Mouse (Mus musculus) neural tube, embryonic 11.5 days (tissue): ENCODE measurements around the gene Olfr419. TPM values are rescaled to one million over a fixed set of nuclear protein-coding genes. Genes with fewer than 3 reads are reported as not detected.

Experiments used
- ATAC-seq: fragments of 200-750 bp; cut with Nextera tagmentation; 2 replicates; pipeline ENCODE4 v1.8.0; 2017; ENCODE audit warnings: moderate number of reproducible peaks, mild to moderate bottlenecking, moderate TSS enrichment, moderate library complexity; ENCODE audit not compliant: insufficient read depth, low FRiP score, low TSS enrichment
- DNase-seq: peaks from one replicate; pipeline ENCODE4 v3.0.0-alpha.2; 2015; ENCODE audit warnings: low spot score
- H3K27ac ChIP-seq: fragments of 300-500 bp; sonication (generic); 2 replicates; pipeline ENCODE4 v1.5.1; 2014; ENCODE audit warnings: low read depth, mild to moderate bottlenecking, low read length
- H3K27me3 ChIP-seq: fragments of 300-500 bp; sonication (generic); 2 replicates; pipeline ENCODE4 v1.6.1; 2014; ENCODE audit warnings: mild to moderate bottlenecking, low read length, mixed read lengths; ENCODE audit not compliant: control insufficient read depth, insufficient read depth
- H3K36me3 ChIP-seq: fragments of 300-500 bp; sonication (generic); 2 replicates; pipeline ENCODE4 v1.6.1; 2014; ENCODE audit warnings: mild to moderate bottlenecking, low read length, moderate library complexity, mixed read lengths; ENCODE audit not compliant: control insufficient read depth, insufficient read depth
- H3K4me1 ChIP-seq: fragments of 300-500 bp; sonication (generic); 2 replicates; pipeline ENCODE4 v1.6.1; 2014; ENCODE audit warnings: low read length, mixed read lengths; ENCODE audit not compliant: control insufficient read depth, insufficient read depth
- H3K4me2 ChIP-seq: fragments of 300-500 bp; sonication (generic); 2 replicates; pipeline ENCODE4 v1.6.1; 2014; ENCODE audit warnings: low read depth, mild to moderate bottlenecking, moderate library complexity
- H3K4me3 ChIP-seq: fragments of 300-500 bp; sonication (generic); 2 replicates; pipeline ENCODE4 v1.5.1; 2014; ENCODE audit warnings: low read depth, low read length
- H3K9ac ChIP-seq: fragments of 300-500 bp; sonication (generic); 2 replicates; pipeline ENCODE4 v1.6.1; 2014; ENCODE audit warnings: mild to moderate bottlenecking, low read length
- H3K9me3 ChIP-seq: fragments of 300-500 bp; sonication (generic); 2 replicates; pipeline ENCODE4 v1.6.1; 2016; ENCODE audit warnings: low read length; ENCODE audit not compliant: control insufficient read depth
- WGBS: fragments of 180-500 bp; shearing (Covaris S2); extraction: QIAGEN DNeasy Blood & Tissue Kit; methylation state at CpG from one replicate; pipeline ENCODE4 v1.1.7; 2014; 5-methylcytosine and 5-hydroxymethylcytosine counted together
- polyA plus RNA-seq: library from polyadenylated mRNA; unstranded; fragments of >200 nt; fragmentation: Nextera tagmentation; extraction: Ambion mirVana; gene quantifications from 2 replicates; pipeline ENCODE4 v1.2.1, GENCODE M21; 2014

Gene Olfr419
- not detected in 2 replicates for polyA plus RNA-seq

GRCm38 (mm10) chr1:174251961-174252360 lies at the start of gene Olfr419:
Gene Olfr419, minus strand, starts transcription at chr1:174252061.
- H3K9me3 ChIP-seq: no peaks in the 10 kb centered on the region
- no peaks in the 10 kb centered on the region for H3K4me1 ChIP-seq
- no peak within 1 kb of the TSS for H3K4me2 ChIP-seq
- H3K36me3 ChIP-seq: no peaks in the 10 kb centered on the region
- no peak within 1 kb of the TSS for H3K4me3 ChIP-seq
- WGBS: 83% methylated on average over 3 of the region's 3 CpGs
- DNase-seq: no peak
- ATAC-seq: no peak
- no peaks in the 10 kb centered on the region for H3K27me3 ChIP-seq
- H3K9ac ChIP-seq: no peak within 1 kb of the TSS
- H3K27ac ChIP-seq: no peak within 1 kb of the TSS

GRCm38 (mm10) chr1:174270643-174271042 lies 18.8 kb upstream of the Olfr419 start:
- Histone ChIP-seq H3K9me3 (no peaks in the 10 kb centered on the region), H3K27me3 (no peaks in the 10 kb centered on the region), H3K36me3 (no peaks in the 10 kb centered on the region), H3K4me3 (no peak overlapping the region), H3K9ac (no peak overlapping the region), H3K4me1 (no peaks in the 10 kb centered on the region), H3K27ac (no peak overlapping the region), H3K4me2 (no peak overlapping the region)
- 85% methylated on average over 3 of the region's 3 CpGs for WGBS
- DNase-seq (no peak), ATAC-seq (no peak)

- ATAC-seq (no peak), DNase-seq (no peak)
- Histone ChIP-seq H3K9ac (no peak overlapping the region), H3K9me3 (no peaks in the 10 kb centered on the region), H3K4me1 (no peaks in the 10 kb centered on the region), H3K36me3 (no peaks in the 10 kb centered on the region), H3K27ac (no peak overlapping the region), H3K4me3 (no peak overlapping the region), H3K27me3 (no peaks in the 10 kb centered on the region), H3K4me2 (no peak overlapping the region)
- 87% methylated on average over 4 of the region's 4 CpGs for WGBS
Measured at GRCm38 (mm10) chr1:174269162-174269561, 17.3 kb upstream of the Olfr419 start.

GRCm38 (mm10) chr1:174267816-174268215 lies 16.0 kb upstream of the Olfr419 start:
- Histone ChIP-seq H3K36me3 (no peaks in the 10 kb centered on the region), H3K4me3 (no peak overlapping the region), H3K4me2 (no peak overlapping the region), H3K27me3 (no peaks in the 10 kb centered on the region), H3K4me1 (no peaks in the 10 kb centered on the region), H3K9me3 (no peaks in the 10 kb centered on the region), H3K27ac (no peak overlapping the region), H3K9ac (no peak overlapping the region)
- no peak for ATAC-seq
- DNase-seq: no peak
- 89% methylated on average over 4 of the region's 4 CpGs for WGBS

GRCm38 (mm10) chr1:174250376-174250775 lies 1.5 kb downstream of the Olfr419 start:
- ATAC-seq (no peak), DNase-seq (no peak)
- Histone ChIP-seq H3K4me1 (no peaks in the 10 kb centered on the region), H3K36me3 (no peaks in the 10 kb centered on the region), H3K9ac (no peak overlapping the region), H3K27me3 (no peaks in the 10 kb centered on the region), H3K9me3 (no peaks in the 10 kb centered on the region), H3K27ac (no peak overlapping the region), H3K4me3 (no peak overlapping the region), H3K4me2 (no peak overlapping the region)
- WGBS: 93% methylated on average over 2 of the region's 2 CpGs

GRCm38 (mm10) chr1:174247170-174247569 lies 4.7 kb downstream of the Olfr419 start:
- Histone ChIP-seq H3K27ac (no peak overlapping the region), H3K36me3 (no peaks in the 10 kb centered on the region), H3K27me3 (no peaks in the 10 kb centered on the region), H3K4me2 (no peak overlapping the region), H3K9ac (no peak overlapping the region), H3K9me3 (no peaks in the 10 kb centered on the region), H3K4me1 (no peaks in the 10 kb centered on the region), H3K4me3 (no peak overlapping the region)
- ATAC-seq (no peak), DNase-seq (no peak)
- WGBS: 90% methylated on average over 6 of the region's 6 CpGs

- Histone ChIP-seq H3K4me1 (no peaks in the 10 kb centered on the region), H3K27me3 (no peaks in the 10 kb centered on the region), H3K9me3 (no peaks in the 10 kb centered on the region), H3K27ac (no peak overlapping the region), H3K4me3 (no peak overlapping the region), H3K4me2 (no peak overlapping the region), H3K36me3 (no peaks in the 10 kb centered on the region), H3K9ac (no peak overlapping the region)
- WGBS: 100% methylated on average over 1 of the region's 1 CpGs
- DNase-seq (no peak), ATAC-seq (no peak)
Measured at GRCm38 (mm10) chr1:174246080-174246479, 5.8 kb downstream of the Olfr419 start.

GRCm38 (mm10) chr1:174244621-174245020 lies 7.2 kb downstream of the Olfr419 start:
- H3K9me3 ChIP-seq: no peaks in the 10 kb centered on the region
- H3K27me3 ChIP-seq: no peaks in the 10 kb centered on the region
- H3K9ac ChIP-seq: no peak overlapping the region
- H3K4me1 ChIP-seq: no peaks in the 10 kb centered on the region
- 91% methylated on average over 2 of the region's 2 CpGs for WGBS
- H3K27ac ChIP-seq: no peak overlapping the region
- no peak overlapping the region for H3K4me2 ChIP-seq
- DNase-seq: no peak
- no peaks in the 10 kb centered on the region for H3K36me3 ChIP-seq
- H3K4me3 ChIP-seq: no peak overlapping the region
- no peak for ATAC-seq

- no peak overlapping the region for H3K4me3 ChIP-seq
- no peaks in the 10 kb centered on the region for H3K4me1 ChIP-seq
- H3K9ac ChIP-seq: no peak overlapping the region
- no peaks in the 10 kb centered on the region for H3K27me3 ChIP-seq
- ATAC-seq: no peak
- H3K36me3 ChIP-seq: no peaks in the 10 kb centered on the region
- no peak overlapping the region for H3K27ac ChIP-seq
- no peaks in the 10 kb centered on the region for H3K9me3 ChIP-seq
- no peak overlapping the region for H3K4me2 ChIP-seq
- 95% methylated on average over 4 of the region's 4 CpGs for WGBS
- DNase-seq: no peak
Measured at GRCm38 (mm10) chr1:174239916-174240315, 11.9 kb downstream of the Olfr419 start.
